Mouse (Mus musculus) left cerebral cortex, postnatal 4 days (tissue): ENCODE data around the gene Mcl1. TPM values are rescaled to one million over a fixed set of nuclear protein-coding genes. Genes with fewer than 3 reads are reported as not detected.
"Not testable (repeated sequence)": the region's sequence is repeated elsewhere in the genome, so short reads cannot be mapped to it uniquely, and the experiment has no call there.

Experiments used
- DNase-seq: peaks from one replicate; pipeline ENCODE4 v3.0.0-alpha.2; 2022
- intact Hi-C: fragments of 180-260 bp; cut with DNase I; formaldehyde crosslinking; loops from one replicate; pipeline ENCODE4 v1.15.1; 2025
- total RNA-seq, 2 experiments: library from RNA; stranded (reverse); gene quantifications; 2 replicates each; pipeline ENCODE4 v1.2.3; 2021

Gene Mcl1
- total RNA-seq, 2 experiments from 2014 or later = 76.4 to 80.1 TPM

DNA sequence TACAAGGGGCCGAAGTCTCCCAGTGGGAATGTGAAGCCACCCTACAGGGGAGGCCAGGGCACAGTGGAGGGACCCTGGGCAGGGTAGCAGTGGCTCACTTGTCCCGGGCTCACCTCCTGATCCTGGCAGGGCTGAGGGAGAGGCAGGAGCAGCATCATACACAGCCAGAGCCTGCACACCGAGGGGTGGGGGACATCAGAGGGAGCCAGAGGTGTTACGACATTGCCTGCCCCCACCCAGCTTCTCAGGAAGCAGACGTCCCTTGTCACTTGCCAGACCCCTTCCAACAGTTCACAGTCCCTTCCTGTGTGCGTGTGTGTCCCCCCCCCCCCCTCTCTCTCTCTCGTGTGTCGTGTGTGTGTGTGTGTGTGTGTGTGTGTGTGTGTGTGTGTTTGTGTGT, 26.3 kb downstream of the Mcl1 start:
- no peak for DNase-seq

GRCm38 (mm10) chr3:95685301-95685700, 26.7 kb downstream of the Mcl1 start:
- intact Hi-C loops = no loop called here

More for the DNA sequence above, 26.3 kb downstream of the Mcl1 start:
- intact Hi-C loops = no loop called here

DNA sequence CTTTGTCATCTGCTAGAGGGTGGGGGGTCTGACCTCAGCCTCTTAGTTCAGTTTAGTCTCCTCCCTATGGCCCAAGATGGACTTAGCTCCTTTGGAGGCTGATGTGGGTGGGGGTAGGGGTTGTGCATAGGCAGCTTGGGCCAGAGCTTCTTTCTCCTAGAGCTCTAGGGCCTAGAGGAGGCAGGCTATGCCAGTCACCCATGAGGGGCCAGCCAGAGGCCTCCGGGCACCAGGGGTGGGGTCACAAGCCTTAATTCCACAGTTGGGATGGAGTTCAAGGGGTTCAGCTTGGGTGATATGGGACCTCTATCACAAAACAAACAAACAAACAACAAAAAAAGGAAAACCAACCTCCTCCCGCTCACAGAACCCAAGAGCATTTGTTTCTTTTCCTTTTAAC, 27.1 kb downstream of the Mcl1 start:
- intact Hi-C loops = no loop called here
- no peak for DNase-seq

More at GRCm38 (mm10) chr3:95685301-95685700, 26.7 kb downstream of the Mcl1 start:
- no peak for DNase-seq

DNA sequence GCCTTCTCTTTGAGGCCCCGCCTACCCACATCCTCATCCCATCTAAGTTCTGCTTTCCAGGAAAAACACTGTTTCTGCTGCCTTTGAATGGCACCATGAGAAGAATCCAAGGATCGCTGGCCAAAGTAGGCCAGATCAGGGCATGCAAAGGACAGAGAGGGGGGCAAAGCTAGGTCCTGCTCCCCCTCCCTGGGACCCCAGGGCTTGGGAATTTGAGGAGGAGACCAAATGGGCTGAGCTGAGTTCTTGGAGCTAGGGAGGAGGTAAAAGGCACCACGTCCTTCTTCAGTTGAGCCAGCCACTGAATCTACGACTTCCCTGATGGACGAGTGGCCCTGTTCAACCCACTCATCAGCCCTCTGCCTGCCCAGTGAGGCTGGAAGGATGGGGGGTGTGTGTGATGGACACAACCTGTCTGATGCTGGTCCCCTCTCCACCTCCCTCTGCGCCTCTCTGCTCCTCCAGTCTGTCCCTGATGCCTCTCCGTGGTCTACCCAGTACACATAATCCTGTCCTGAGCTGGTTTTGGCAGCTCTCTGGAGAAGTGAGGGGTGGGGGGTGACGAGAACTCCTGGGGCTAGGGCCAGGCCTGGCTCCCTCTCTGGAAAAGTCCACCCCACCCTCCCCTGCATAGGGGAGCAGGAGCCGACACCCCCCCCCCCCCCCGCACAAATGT, 28.0 kb downstream of the Mcl1 start:
- no peak for DNase-seq
- intact Hi-C loops = no loop called here

- DNase-seq = no peak
- intact Hi-C loops = no loop called here
Observed at GRCm38 (mm10) chr3:95687168-95687523, 28.6 kb downstream of the Mcl1 start.

- DNase-seq = peak; percentile 43
- intact Hi-C loops = no loop called here
Observed at GRCm38 (mm10) chr3:95687524-95688421, 29.2 kb downstream of the Mcl1 start, which contains the start of gene Adamtsl4. Adamtsl4 (minus strand) TSS chr3:95687917.

GRCm38 (mm10) chr3:95689171-95689915, 30.8 kb downstream of the Mcl1 start:
- intact Hi-C loops = no loop called here
- no peak for DNase-seq

DNA sequence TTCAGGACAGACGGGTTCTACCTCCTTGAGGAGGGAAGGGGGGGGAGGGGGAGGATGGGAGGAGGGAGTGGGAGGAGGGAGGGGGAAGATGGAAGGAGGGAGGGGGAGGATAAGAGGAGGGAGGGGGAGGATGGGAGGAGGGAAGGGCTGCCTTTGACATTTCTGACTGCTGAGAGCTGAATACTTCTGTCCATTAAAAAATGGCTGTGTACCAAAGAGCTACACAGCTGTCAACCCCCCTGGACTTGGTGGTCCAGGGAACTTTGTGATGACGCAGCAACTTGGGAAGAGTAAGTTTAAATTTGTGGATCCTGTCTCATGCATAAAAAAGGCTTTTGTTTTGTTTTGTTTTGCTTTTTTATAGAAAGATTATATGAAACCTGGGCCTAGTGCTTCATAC, 31.4 kb downstream of the Mcl1 start:
- no peak for DNase-seq
- intact Hi-C loops = no loop called here

GRCm38 (mm10) chr3:95690552-95690951, 32.0 kb downstream of the Mcl1 start:
- DNase-seq, intact Hi-C loops: not testable (repeated sequence)

DNA sequence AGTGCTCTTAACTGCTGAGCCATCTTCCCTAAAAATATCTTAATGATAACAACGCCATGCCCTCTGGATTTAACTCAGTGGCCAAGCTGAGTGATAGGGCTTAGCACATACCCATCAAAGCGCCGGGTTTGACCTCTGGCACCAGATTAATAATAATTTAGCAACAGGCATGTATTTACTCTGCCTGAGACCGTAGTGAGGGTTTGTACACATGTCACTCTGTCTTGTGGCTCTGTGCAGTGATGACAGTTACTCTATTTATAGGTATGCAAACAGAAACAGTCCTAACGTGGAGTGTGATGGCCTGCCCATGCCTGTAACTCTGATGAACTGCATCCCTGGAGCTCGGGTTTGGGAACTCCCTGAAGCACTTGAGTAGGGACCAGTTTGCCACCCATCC, 34.1 kb downstream of the Mcl1 start:
- intact Hi-C loops = no loop called here
- no peak for DNase-seq

GRCm38 (mm10) chr3:95693821-95694807, 35.5 kb downstream of the Mcl1 start:
- intact Hi-C loops = no loop called here
- no peak for DNase-seq

- no peak for DNase-seq
- intact Hi-C loops = no loop called here
Observed at GRCm38 (mm10) chr3:95694808-95695703, 36.5 kb downstream of the Mcl1 start.

DNA sequence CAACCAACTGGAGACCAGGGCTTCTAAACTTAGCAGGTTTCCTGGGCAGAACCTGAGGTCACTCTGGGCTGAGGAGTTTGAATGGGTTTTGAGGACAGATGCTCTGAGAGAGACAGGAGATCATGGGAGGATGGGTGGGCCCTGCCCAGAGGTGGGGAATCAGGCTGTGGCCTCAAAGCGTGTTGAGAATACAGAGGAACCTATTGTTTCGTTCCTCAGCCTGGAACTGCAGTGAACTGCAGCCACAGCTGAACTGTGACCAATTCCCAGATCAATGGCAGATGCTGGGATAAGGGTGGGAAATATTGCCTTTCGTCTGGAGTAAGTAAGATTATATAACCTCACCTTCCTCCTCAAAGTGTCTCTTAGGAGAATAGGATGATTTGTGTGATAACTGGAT, 37.2 kb downstream of the Mcl1 start:
- intact Hi-C loops = no loop called here
- no peak for DNase-seq

DNA sequence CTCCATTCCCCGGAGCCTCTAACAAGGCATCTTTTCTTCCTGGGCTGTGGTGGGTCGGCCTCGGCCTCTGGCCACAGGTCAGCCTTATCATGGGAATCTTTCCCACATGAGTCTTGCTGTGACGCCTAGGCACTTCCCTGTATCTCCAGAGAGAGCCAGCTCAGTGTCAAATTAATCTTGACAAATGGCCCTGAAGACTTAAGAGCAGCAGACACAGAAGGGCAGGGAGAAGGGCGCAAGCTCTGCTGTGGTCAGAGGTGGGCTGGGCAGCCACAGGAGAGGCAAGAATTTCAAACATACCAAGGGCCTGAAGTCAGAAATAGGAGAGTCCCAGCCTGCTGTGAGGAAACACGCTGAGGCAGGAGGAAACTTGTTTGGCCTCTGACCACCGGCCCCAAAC, 37.8 kb downstream of the Mcl1 start:
- DNase-seq = no peak
- intact Hi-C loops = no loop called here

GRCm38 (mm10) chr3:95698286-95698685, 39.7 kb downstream of the Mcl1 start:
- intact Hi-C loops = no loop called here
- DNase-seq = no peak

DNA sequence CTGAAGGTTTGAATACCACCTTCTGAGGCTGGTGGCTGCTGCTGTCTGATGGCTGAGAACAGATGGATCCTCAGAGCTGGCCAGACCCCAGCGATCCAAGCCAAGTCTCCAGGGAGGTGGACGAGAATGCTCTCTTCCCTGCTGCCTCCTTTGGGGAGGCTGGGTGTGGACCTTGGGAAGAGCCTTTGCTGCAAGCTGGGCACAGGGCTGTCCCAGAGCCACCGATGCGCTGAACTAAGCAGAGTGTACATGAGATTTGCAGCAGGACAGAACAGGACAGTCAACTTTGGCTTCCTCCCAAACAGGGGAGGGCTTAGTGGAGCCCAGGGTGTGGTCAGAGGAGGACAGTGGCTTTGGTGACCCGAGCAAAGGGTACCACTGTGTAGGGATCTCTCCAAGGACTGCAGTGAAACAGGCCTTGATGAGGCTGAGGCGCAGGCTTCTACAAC, 41.7 kb downstream of the Mcl1 start:
- peak; percentile 58 for DNase-seq
- intact Hi-C loops = no loop called here

DNA sequence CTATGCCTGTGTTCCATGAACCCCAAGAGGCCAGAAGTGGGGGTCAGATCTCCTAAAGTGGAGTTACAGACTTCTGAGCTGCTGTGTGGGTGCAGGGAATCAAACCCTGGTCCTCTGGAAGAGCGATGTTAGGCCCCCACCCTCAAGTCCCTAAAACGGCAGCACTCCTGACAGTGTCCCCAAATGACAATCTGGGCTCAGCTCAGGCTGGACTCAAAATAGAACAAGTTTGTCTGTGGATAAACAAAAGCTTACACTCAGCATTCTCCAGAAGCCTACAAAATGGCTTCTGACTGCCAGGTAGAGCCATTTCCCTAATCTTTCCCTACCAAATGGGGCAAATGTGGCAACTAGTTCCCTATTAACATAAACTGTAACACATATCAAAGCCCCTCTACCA, 42.5 kb downstream of the Mcl1 start:
- intact Hi-C loops = no loop called here
- no peak for DNase-seq

DNA sequence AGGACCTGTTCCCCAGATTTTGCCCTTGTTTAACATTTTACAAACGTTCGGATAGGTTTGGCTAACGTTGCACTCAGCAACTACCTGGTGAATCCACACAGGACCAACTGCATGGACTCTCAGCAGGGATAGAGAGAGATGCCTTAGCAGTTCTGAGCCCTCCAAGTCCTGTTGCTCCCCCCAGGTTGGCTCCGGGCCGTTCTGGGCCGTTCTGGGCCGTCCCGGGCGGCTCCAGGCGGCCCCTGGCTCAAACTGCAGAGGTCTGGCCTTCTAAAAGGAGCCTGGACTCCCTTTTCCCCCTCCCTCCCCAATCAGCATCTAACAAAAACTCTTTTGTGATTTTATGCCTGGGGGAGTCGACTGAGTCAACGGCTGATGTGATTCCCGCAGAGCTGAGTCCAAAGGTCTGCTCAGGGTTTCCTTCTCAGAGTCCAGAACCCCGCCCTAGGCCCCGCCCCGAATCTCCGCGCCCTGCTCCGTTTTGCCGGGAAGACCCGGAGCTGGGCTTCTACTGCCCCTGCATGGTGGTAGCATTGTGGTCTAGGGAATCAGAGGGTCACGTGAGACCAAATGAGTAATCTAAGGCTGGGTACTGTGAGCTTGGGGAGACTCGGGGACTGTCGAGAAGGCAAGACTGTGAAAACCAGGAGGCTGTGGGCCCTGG, 43.4 kb downstream of the Mcl1 start:
- intact Hi-C loops = no loop called here
- DNase-seq = peak; percentile 72
